Mouse (Mus musculus): ENCODE data around the gene Tshz2. TPM values are rescaled to one million over a fixed set of nuclear protein-coding genes. Genes with fewer than 3 reads are reported as not detected.

Tshz2 gene
- polyA plus RNA-seq, 1 experiment from 2014 or later, result 0.88 TPM

- Histone ChIP-seq H3K4me1 (peaks cover 8% of the 10 kb centered on the region), H3K9me3 (no peaks in the 10 kb centered on the region), H3K4me3 (no peak overlapping the region), H3K36me3 (replicated peaks) (peaks cover 90% of the 10 kb centered on the region), H3K27me3 (ENCODE audit: poor library complexity, severe bottlenecking) (no peaks in the 10 kb centered on the region), H3K27ac (no peak overlapping the region)
- 53% methylated on average over 5 of the region's 5 CpGs for WGBS
- DNase-seq (ENCODE audit: extremely low spot score, low spot score), result no peak
Observed at GRCm38 (mm10) chr2:170109528-170109927, 476.7 kb downstream of the Tshz2 start.

- 94% methylated on average over 8 of the region's 8 CpGs for WGBS
- peaks cover 98% of the 10 kb centered on the region for H3K36me3 ChIP-seq (replicated peaks)
Observed at GRCm38 (mm10) chr2:170110306-170110705, 477.5 kb downstream of the Tshz2 start.

GRCm38 (mm10) chr2:170116704-170117281, 484.0 kb downstream of the Tshz2 start:
- Histone ChIP-seq H3K36me3 (replicated peaks) (peaks cover 95% of the 10 kb centered on the region), H3K9me3 (no peaks in the 10 kb centered on the region), H3K4me3 (no peak overlapping the region), H3K4me1 (peaks cover 15% of the 10 kb centered on the region), H3K27ac (no peak overlapping the region), H3K27me3 (ENCODE audit: poor library complexity, severe bottlenecking) (no peaks in the 10 kb centered on the region)
- peak; percentile 52 for DNase-seq (ENCODE audit: extremely low spot score, low spot score)
- 59% methylated on average over 4 of the region's 4 CpGs for WGBS

More at GRCm38 (mm10) chr2:170110306-170110705, 477.5 kb downstream of the Tshz2 start:
- Histone ChIP-seq H3K4me1 (peaks cover 8% of the 10 kb centered on the region), H3K9me3 (no peaks in the 10 kb centered on the region), H3K27me3 (ENCODE audit: poor library complexity, severe bottlenecking) (no peaks in the 10 kb centered on the region), H3K27ac (no peak overlapping the region), H3K4me3 (no peak overlapping the region)
- no peak for DNase-seq (ENCODE audit: extremely low spot score, low spot score)

- peaks cover 90% of the 10 kb centered on the region for H3K36me3 ChIP-seq (replicated peaks)
- no peak overlapping the region for H3K27ac ChIP-seq
- no peaks in the 10 kb centered on the region for H3K9me3 ChIP-seq
- H3K4me3 ChIP-seq, result no peak overlapping the region
- WGBS, result 94% methylated on average over 19 of the region's 19 CpGs
- no peak for DNase-seq (ENCODE audit: extremely low spot score, low spot score)
- no peaks in the 10 kb centered on the region for H3K27me3 ChIP-seq (ENCODE audit: poor library complexity, severe bottlenecking)
- peaks cover 20% of the 10 kb centered on the region for H3K4me1 ChIP-seq
Observed at GRCm38 (mm10) chr2:170120139-170121027, 487.6 kb downstream of the Tshz2 start.

Other genes starting within 250 kb of the Tshz2 start
- gene Gm11011, start 45.3 kb upstream of the Tshz2 start, polyA plus RNA-seq (2016; fragmentation: Nextera tagmentation; extraction: Ambion mirVana), result not detected in 2 replicates

Data from forebrain, embryonic 10.5 days (tissue).